Mouse (Mus musculus): ENCODE results near the gene Elovl5. TPM values are rescaled to one million over a fixed set of nuclear protein-coding genes. Genes with fewer than 3 reads are reported as not detected.

The Elovl5 gene
- polyA plus RNA-seq, 1 experiment from 2014 or later = 112 TPM

DNA sequence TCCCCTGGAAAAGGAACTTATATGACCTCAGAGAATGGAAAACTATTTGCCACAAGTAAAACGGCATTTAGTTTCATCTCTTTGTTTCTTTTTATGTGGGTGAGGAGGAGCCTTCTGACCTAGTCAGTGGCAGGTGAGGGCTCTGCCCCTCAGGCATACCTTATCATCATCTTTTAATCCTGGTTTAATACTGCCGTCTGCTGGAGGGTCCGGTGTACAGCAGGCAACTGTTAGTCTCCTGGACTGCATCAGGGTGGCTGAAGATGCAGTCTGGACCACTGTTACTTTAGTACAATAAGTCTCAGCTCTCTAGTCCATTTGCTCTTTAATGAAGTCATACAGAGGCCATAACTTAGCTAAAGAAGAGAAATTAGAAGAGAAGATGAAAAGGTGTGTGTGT, 107.7 kb downstream of the Elovl5 start:
- WGBS = 10% methylated on average over 3 of the region's 3 CpGs
- Histone ChIP-seq H3K4me2 (replicated peaks; ENCODE audit: low read depth, low read length) (no peak overlapping the region), H3K27ac (ENCODE audit: low read depth, low read length) (no peak overlapping the region), H3K36me3 (ENCODE audit: control insufficient read depth, insufficient read depth, low read length) (no peaks in the 10 kb centered on the region), H3K4me1 (ENCODE audit: control insufficient read depth, insufficient read depth, low read length) (peaks cover 15% of the 10 kb centered on the region; the same call in 1 of the 2 replicates), H3K9me3 (ENCODE audit: control insufficient read depth, low read length) (no peaks in the 10 kb centered on the region), H3K27me3 (ENCODE audit: control insufficient read depth, insufficient read depth, low read length) (no peaks in the 10 kb centered on the region), H3K9ac (ENCODE audit: low read depth, low read length) (no peak overlapping the region), H3K4me3 (ENCODE audit: low read length) (no peak overlapping the region)
- ATAC-seq (ENCODE audit: low FRiP score, low TSS enrichment) = peak; percentile 47; the same call in 1 of the 2 replicates

DNA sequence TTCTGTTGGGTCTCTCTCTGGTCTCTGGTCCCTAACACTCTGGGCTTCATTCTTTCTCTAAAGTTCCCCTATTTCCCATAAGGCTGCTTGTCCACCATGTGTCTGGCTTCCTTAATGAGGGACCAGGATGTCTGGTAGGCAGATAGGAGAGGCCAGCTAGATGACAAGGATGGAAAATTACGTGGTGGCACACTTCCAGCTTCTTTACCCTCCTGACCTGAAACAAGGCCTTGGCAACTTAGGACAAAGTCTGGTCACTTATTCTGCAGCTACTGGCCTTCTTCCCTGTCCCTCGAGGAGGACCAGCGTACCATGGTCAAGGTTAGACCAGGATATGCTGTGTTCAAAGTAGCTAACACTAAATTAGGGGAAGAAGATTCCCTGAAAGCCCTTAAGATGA, 109.9 kb downstream of the Elovl5 start:
- no peaks in the 10 kb centered on the region for H3K36me3 ChIP-seq (ENCODE audit: control insufficient read depth, insufficient read depth, low read length)
- H3K9me3 ChIP-seq (ENCODE audit: control insufficient read depth, low read length) = no peaks in the 10 kb centered on the region
- no peak overlapping the region for H3K9ac ChIP-seq (ENCODE audit: low read depth, low read length)
- H3K4me2 ChIP-seq (replicated peaks; ENCODE audit: low read depth, low read length) = no peak overlapping the region
- 73% methylated on average over 3 of the region's 3 CpGs for WGBS
- H3K27me3 ChIP-seq (ENCODE audit: control insufficient read depth, insufficient read depth, low read length) = no peaks in the 10 kb centered on the region
- ATAC-seq (ENCODE audit: low FRiP score, low TSS enrichment) = no peak
- H3K4me3 ChIP-seq (ENCODE audit: low read length) = no peak overlapping the region
- no peak overlapping the region for H3K27ac ChIP-seq (ENCODE audit: low read depth, low read length)
- H3K4me1 ChIP-seq (ENCODE audit: control insufficient read depth, insufficient read depth, low read length) = peaks cover 5% of the 10 kb centered on the region; the same call in 1 of the 2 replicates

DNA sequence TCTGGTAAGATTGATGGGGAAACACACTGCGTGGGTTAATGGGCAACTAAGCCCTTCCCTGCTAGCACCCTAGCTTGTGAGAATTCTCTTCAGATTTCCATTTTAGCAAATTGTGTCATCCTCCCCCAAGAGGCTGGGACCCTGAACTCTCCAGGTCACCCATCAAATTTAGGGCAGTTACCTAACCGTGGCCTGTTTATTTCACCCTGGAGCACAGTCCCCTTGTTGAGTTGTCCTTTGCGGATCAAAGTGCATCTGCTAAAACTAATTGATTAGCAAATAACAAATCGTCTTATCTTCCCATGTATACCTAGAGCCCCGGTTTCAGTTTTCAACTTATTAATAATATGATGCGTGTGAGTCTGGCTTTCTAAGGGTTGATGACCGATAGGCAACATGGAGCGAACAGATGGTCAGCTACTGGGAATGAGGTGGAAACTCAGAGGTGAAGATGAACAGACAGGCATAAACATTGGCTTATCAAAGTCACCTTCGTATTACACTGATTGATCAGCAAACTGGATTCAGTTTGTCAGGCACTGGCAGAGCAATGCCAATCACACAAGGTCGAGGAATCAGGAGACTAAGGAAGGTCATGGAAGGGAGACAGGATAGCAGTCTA, 113.8 kb downstream of the Elovl5 start:
- no peaks in the 10 kb centered on the region for H3K4me1 ChIP-seq (ENCODE audit: control insufficient read depth, insufficient read depth, low read length)
- WGBS = 85% methylated on average over 10 of the region's 10 CpGs
- H3K36me3 ChIP-seq (ENCODE audit: control insufficient read depth, insufficient read depth, low read length) = no peaks in the 10 kb centered on the region
- no peak overlapping the region for H3K27ac ChIP-seq (ENCODE audit: low read depth, low read length)
- H3K4me2 ChIP-seq (replicated peaks; ENCODE audit: low read depth, low read length) = no peak overlapping the region
- ATAC-seq (ENCODE audit: low FRiP score, low TSS enrichment) = no peak
- H3K27me3 ChIP-seq (ENCODE audit: control insufficient read depth, insufficient read depth, low read length) = no peaks in the 10 kb centered on the region
- H3K4me3 ChIP-seq (ENCODE audit: low read length) = no peak overlapping the region
- no peaks in the 10 kb centered on the region for H3K9me3 ChIP-seq (ENCODE audit: control insufficient read depth, low read length)
- no peak overlapping the region for H3K9ac ChIP-seq (ENCODE audit: low read depth, low read length)

DNA sequence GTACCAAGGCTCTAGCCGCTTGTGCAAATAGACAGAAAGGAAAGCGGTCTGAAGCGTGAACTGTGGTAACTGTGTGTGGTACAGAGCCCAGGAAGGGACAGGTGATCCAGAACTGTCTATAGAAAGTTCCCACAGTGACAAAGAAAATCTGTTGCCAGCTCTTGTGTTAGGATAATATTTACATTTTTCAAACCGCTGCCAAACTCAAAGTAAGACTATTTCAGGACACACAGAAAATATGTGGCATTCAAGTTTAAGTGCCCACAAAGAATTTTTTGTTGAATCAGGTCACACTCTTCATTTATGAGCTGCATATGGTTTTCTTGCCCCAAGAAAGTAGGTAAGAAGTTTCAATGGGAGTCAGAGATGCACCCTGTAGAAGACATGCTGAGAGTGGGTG, 115.8 kb downstream of the Elovl5 start:
- 90% methylated on average over 4 of the region's 4 CpGs for WGBS
- ATAC-seq (ENCODE audit: low FRiP score, low TSS enrichment) = no peak
- Histone ChIP-seq H3K27me3 (ENCODE audit: control insufficient read depth, insufficient read depth, low read length) (no peaks in the 10 kb centered on the region), H3K4me1 (ENCODE audit: control insufficient read depth, insufficient read depth, low read length) (no peaks in the 10 kb centered on the region), H3K4me2 (replicated peaks; ENCODE audit: low read depth, low read length) (no peak overlapping the region), H3K36me3 (ENCODE audit: control insufficient read depth, insufficient read depth, low read length) (no peaks in the 10 kb centered on the region), H3K4me3 (ENCODE audit: low read length) (no peak overlapping the region), H3K9me3 (ENCODE audit: control insufficient read depth, low read length) (no peaks in the 10 kb centered on the region), H3K27ac (ENCODE audit: low read depth, low read length) (no peak overlapping the region), H3K9ac (ENCODE audit: low read depth, low read length) (no peak overlapping the region)

Other genes with a start within 250 kb of the Elovl5 start
- gene Gclc, start 162.8 kb upstream of the Elovl5 start, polyA plus RNA-seq (2014; fragmentation: Nextera tagmentation; extraction: Ambion mirVana) = 21.1 and 30.0 TPM in 2 replicates
- 0.39 and 0.51 TPM in 2 replicates for gene Gcm1, start 134.6 kb downstream of the Elovl5 start, polyA plus RNA-seq (2014; fragmentation: Nextera tagmentation; extraction: Ambion mirVana)
- gene Fbxo9, start 191.7 kb downstream of the Elovl5 start, polyA plus RNA-seq (2014; fragmentation: Nextera tagmentation; extraction: Ambion mirVana) = 34.6 and 43.9 TPM in 2 replicates
- 19.6 and 29.3 TPM in 2 replicates for gene Ick, start 191.8 kb downstream of the Elovl5 start, polyA plus RNA-seq (2014; fragmentation: Nextera tagmentation; extraction: Ambion mirVana)